Mouse (Mus musculus) stomach, postnatal 0 days (tissue): ENCODE measurements at regions not wholly inside any gene's neighbourhood (a gene's known extent, or its start where the extent isn't known, plus 50 kb on each side); places are given as distances from the start of the nearest gene placed in this dataset.

Source experiments
- CTCF ChIP-seq: IDR thresholded peaks from 2 replicates; pipeline ENCODE4 v1.5.1; 2016; ENCODE audit warnings: antibody characterized with exemption, low read depth, mild to moderate bottlenecking, moderate library complexity
- EP300 ChIP-seq: optimal IDR thresholded peaks from 2 replicates; pipeline ENCODE3; 2016; ENCODE audit warnings: antibody characterized with exemption

GRCm38 (mm10) chr6:95902551-95902950, 184.0 kb upstream of the Suclg2 start:
- TF ChIP-seq CTCF (no peak), EP300 (no peak)
